Mouse (Mus musculus) left cerebral cortex, postnatal 4 days (tissue): Measurements from ENCODE around the gene Smyd1. TPM values are rescaled to one million over a fixed set of nuclear protein-coding genes. Genes with fewer than 3 reads are reported as not detected.
"Not testable (repeated sequence)": the region's sequence is repeated elsewhere in the genome, so short reads cannot be mapped to it uniquely, and the experiment has no call there.

Experiments
- DNase-seq: peaks from one replicate; pipeline ENCODE4 v3.0.0-alpha.2; 2022
- intact Hi-C: fragments of 180-260 bp; cut with DNase I; formaldehyde crosslinking; loops from one replicate; pipeline ENCODE4 v1.15.1; 2025
- total RNA-seq, 2 experiments: library from RNA; stranded (reverse); gene quantifications; 2 replicates each; pipeline ENCODE4 v1.2.3; 2021

The Smyd1 gene
- total RNA-seq, 2 experiments from 2014 or later = 1.8 to 2.3 TPM

DNA sequence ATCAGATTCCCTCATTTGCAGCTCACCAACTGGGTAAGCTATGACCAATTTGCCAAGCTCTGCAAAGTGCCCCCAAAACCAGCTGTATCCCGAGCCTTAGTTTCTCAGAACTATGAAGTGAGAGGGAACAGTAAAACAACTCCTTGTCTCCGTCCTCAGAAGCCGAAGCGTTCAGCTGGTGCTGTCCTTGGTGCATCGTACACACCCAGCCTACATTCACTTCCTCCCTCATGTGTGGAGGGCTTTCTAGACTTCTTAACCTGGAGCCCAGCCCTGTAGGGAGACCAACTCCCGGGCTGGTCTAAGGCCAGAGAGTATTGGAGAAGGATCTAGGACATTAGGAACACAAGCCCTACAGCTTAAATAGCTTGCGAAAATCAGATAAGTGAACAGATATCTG lies 8.5 kb upstream of the Smyd1 start:
- intact Hi-C loops = no loop called here
- DNase-seq = no peak

DNA sequence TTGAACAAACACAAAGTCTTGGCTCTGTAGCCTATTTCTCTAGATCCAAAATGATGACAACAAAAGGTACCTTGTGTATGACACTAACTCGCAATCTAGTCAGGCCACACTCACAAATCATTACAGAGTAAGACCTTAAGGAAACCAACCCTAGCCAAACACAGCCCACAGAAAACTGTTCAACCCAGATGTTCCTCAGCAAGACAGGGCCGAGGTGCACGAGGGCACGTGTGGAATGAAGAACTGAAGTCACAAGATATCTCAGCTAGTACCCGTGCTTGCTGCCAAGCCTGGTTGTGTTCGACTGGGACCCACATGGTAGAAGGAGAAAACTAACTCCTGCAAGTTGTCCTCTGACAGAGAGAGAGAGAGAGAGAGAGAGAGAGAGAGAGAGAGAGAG lies 7.8 kb upstream of the Smyd1 start:
- intact Hi-C loops = no loop called here
- no peak for DNase-seq

GRCm38 (mm10) chr6:71324816-71325215 lies 2.8 kb upstream of the Smyd1 start:
- no peak for DNase-seq
- intact Hi-C loops = no loop called here

DNA sequence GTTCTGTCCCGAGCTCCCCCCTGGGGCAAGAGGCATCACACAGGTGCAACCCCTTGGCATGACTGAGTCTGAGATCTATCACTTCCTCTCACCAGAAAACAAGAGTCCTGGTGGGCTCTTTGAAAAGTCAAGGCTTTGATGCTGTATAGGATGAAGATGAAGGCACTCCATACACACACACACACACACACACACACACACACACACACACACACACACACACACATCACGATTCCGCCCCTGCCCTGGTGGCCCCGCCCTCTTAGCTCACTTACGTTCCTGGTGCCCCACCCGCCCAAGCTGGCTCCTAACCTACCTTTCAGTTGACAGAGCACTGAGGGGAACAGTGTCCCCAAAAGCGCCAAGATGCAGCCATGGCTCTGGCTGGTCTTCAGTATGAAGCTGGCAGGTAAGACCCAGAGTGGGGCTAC lies 473 bp upstream of the Smyd1 start, which contains the start of gene Cd8b1:
Gene Cd8b1, plus strand, starts transcription at position 298 of the 431 bp plus-strand sequence.
- intact Hi-C loops = no loop called here
- DNase-seq = no peak

GRCm38 (mm10) chr6:71307486-71307885 lies 14.5 kb downstream of the Smyd1 start:
- no peak for DNase-seq
- intact Hi-C loops = no loop called here

- intact Hi-C loops = no loop called here
- DNase-seq = no peak
These were observed 19.8 kb downstream of the Smyd1 start for GRCm38 (mm10) chr6:71302097-71302731.

GRCm38 (mm10) chr6:71298751-71299150 lies 23.3 kb downstream of the Smyd1 start:
- DNase-seq = peak; percentile 11

GRCm38 (mm10) chr6:71298051-71298450 lies 24.0 kb downstream of the Smyd1 start:
- DNase-seq = no peak
- intact Hi-C loops = loop anchor here (10.0 kb wide), 1 partner anchor 97 kb away; no protein-coding TSS in a partner anchor

More at GRCm38 (mm10) chr6:71298751-71299150, 23.3 kb downstream of the Smyd1 start:
- intact Hi-C loops = loop anchor here (10.0 kb wide), 1 partner anchor 96 kb away; no protein-coding TSS in a partner anchor

GRCm38 (mm10) chr6:71295303-71295702 lies 26.7 kb downstream of the Smyd1 start:
- no peak for DNase-seq
- intact Hi-C loops = loop anchor here (10.0 kb wide), 1 partner anchor 99 kb away; no protein-coding TSS in a partner anchor

DNA sequence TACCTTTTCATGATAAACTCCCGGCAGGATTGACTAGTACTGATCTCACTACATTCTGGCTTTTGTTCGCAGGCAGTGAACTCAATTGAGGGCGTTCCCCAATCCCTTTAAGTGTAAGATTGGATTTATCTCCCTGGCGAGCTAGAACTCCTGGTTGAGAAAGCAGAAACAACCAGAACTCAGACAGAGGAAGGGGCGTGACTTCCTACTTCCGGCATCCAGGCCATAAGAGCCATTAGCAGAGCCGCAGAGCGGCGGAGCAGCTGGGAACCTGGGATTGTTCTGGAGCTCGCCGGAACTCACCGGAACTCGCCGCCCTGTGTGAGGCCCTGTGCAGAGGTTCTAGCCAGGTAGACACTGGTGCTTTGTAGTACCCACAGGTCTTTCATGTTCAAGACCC lies 28.5 kb downstream of the Smyd1 start:
- intact Hi-C loops = loop anchor here (10.0 kb wide), 1 partner anchor 101 kb away; no protein-coding TSS in a partner anchor
- DNase-seq = no peak

DNA sequence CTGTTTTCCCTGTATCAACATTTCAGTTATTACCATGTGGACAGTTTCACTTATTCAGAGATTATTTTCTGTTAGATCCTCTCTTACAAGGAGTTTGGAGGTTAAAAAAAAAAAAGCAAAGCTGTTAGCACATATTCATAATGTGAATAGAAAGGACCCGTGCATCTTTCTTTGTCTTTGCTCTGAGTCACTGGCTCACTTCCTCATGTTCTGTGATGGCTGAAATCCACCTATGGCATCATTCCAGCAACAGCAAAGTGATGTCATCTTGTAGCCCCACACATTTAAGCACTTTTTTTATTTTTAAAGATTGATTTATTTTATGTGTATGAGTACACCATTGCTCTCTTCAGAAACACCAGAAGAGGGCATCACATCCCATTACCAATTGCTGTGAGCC lies 42.6 kb downstream of the Smyd1 start:
- no peak for DNase-seq
- intact Hi-C loops = no loop called here

GRCm38 (mm10) chr6:71274621-71275020 lies 47.4 kb downstream of the Smyd1 start:
- DNase-seq = no peak
- intact Hi-C loops = no loop called here

GRCm38 (mm10) chr6:71273715-71274114 lies 48.3 kb downstream of the Smyd1 start:
- DNase-seq = no peak
- intact Hi-C loops = no loop called here

DNA sequence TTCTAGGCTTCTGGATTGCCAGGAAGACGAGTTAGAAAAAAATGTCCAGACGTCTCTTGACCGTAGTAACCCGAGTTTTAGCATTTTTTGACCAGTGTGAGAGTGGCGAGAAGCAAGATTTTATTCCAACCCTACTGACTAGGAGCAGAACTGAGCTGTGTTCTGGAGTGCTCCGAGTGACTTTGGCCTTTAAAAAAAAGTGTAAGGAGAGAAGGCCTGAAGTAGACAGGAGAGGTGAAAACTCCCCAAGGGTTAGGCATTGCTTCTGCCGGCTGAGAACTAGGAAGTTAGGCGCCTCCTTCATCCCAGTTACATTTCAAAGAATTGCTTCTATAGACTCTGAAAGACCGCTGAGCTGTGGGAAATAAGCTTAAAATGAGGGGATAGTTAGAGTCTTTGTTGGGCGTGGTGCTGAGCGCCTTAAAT lies 49.7 kb downstream of the Smyd1 start:
- intact Hi-C loops = no loop called here
- DNase-seq = no peak

DNA sequence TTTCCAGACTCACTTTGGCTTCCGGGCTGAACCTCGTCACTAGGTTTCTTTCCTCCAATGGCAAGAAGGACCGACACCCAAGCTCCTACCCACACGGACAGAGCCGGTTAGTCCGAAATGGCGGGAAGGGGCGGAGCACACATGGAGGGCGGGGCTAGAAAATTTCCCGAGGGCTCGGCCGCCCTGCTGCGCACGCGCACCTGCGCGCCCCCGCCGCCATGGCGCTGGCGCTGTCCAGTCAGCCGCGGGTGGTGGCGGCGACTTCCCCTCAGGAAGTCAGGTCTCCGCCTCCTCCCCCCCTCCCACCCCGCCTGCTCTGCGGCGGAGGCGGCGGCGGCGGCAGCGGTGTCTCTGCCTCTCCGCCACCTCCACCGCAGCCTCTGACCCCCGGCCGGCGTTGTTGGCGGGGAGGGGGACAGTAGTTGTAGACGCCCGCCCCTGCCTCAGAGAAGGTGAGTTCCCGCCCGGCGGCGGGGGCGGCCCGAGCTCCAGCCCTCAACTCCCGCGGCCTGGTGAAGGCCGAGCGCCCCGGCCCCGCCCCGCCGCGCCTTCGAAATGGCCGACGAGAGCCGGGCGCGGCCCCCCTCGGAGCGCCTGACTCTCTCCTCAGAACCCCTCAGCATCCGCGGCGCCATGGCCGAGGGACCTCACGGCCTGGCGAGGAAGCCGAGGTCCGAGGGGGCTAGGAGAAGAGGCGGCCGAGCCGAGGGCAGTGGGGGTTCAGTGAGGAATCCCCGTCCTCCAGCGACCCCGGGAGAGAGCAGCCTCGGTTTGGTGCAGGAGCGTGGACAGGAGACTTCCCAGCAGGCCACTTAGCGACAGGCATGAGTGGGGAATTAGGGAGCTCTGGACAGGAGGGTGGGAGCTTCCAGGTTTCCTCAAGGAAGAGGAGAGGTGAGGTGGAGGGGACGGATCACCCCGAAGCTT lies 50.4 kb downstream of the Smyd1 start, which contains the start of gene Krcc1:
Gene Krcc1, plus strand, starts transcription at position 289 of the 927 bp plus-strand sequence.
- intact Hi-C loops = no loop called here
- DNase-seq = peak; percentile 96

DNA sequence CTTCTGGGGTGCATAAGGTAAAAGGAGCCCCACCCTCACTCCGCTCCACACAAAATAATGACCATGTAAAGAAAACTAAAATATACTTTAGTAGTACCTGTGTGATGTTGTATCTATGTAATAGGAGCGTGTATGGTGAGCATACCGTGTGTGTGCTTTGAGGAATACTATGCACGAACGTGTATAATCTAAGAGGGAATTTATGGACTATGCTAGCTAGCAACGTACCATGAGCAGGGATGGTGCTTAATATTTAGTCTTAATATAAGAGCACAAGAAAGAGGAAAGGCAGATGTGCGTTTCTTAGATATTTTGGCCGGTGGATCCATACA lies 51.0 kb downstream of the Smyd1 start:
- intact Hi-C loops = no loop called here
- DNase-seq = no peak

GRCm38 (mm10) chr6:71270301-71271056 lies 51.6 kb downstream of the Smyd1 start:
- intact Hi-C loops = no loop called here

GRCm38 (mm10) chr6:71269686-71270050 lies 52.4 kb downstream of the Smyd1 start:
- intact Hi-C loops, DNase-seq: not testable (repeated sequence)

More at GRCm38 (mm10) chr6:71270301-71271056, 51.6 kb downstream of the Smyd1 start:
- DNase-seq = peak; percentile 22

- DNase-seq = peak; percentile 5
These were observed 52.9 kb downstream of the Smyd1 start for GRCm38 (mm10) chr6:71268929-71269685.

DNA sequence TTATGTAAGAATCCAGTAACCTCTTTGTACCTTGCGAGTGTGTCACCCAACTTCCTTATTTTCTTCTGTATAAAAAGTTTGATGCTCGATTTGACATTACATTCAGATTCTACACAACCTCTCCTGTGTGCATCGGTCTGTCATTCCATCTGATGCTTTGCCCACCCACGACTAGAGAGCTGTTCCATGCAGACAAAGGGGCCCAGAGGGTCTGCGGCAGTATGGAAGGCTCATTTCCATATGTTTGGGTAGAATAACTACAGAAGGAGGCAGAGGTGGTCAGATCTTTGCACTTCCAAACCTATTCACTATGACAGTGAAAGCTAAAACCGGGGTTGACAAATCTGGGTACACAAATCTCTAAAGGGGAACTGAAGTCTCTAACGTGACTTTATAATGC lies 54.4 kb downstream of the Smyd1 start:
- DNase-seq, intact Hi-C loops: not testable (repeated sequence)

More at GRCm38 (mm10) chr6:71268929-71269685, 52.9 kb downstream of the Smyd1 start:
- intact Hi-C loops = no loop called here
